Mouse (Mus musculus) midbrain, embryonic 14.5 days (tissue): ENCODE data around the gene Zdhhc22. TPM values are rescaled to one million over a fixed set of nuclear protein-coding genes. Genes with fewer than 3 reads are reported as not detected.

Source experiments
- ATAC-seq: fragments of 200-750 bp; cut with Nextera tagmentation; 2 replicates; pipeline ENCODE4 v1.8.0; 2017; ENCODE audit warnings: moderate number of reproducible peaks, moderate library complexity; ENCODE audit not compliant: low FRiP score, low TSS enrichment
- DNase-seq: peaks from one replicate; pipeline ENCODE4 v3.0.0-alpha.2; 2015
- H3K27ac ChIP-seq: fragments of 300-500 bp; sonication (generic); replicated peaks from 2 replicates; pipeline ENCODE4 v1.5.1; 2014; ENCODE audit warnings: mild to moderate bottlenecking, low read depth, low read length, moderate library complexity
- H3K27me3 ChIP-seq: fragments of 300-500 bp; sonication (generic); 2 replicates; pipeline ENCODE4 v1.6.1; 2014; ENCODE audit warnings: low read length, control low read depth, mixed read lengths; ENCODE audit not compliant: control insufficient read depth, insufficient read depth
- H3K36me3 ChIP-seq: fragments of 300-500 bp; sonication (generic); 2 replicates; pipeline ENCODE4 v1.6.1; 2014; ENCODE audit warnings: low read length, control low read depth; ENCODE audit not compliant: control insufficient read depth, insufficient read depth
- H3K4me1 ChIP-seq: fragments of 300-500 bp; sonication (generic); 2 replicates; pipeline ENCODE4 v1.6.1; 2014; ENCODE audit warnings: mild to moderate bottlenecking, antibody characterized with exemption, low read length, control low read depth; ENCODE audit not compliant: control insufficient read depth, insufficient read depth
- H3K4me2 ChIP-seq: fragments of 300-500 bp; sonication (generic); 2 replicates; pipeline ENCODE4 v1.6.1; 2014; ENCODE audit warnings: mild to moderate bottlenecking, low read length, moderate library complexity
- H3K4me3 ChIP-seq: fragments of 300-500 bp; sonication (generic); replicated peaks from 2 replicates; pipeline ENCODE4 v1.5.1; 2014; ENCODE audit warnings: low read depth, low read length
- H3K9ac ChIP-seq: fragments of 300-500 bp; sonication (generic); replicated peaks from 2 replicates; pipeline ENCODE4 v1.6.1; 2014; ENCODE audit warnings: mild to moderate bottlenecking, low read length, moderate library complexity
- H3K9me3 ChIP-seq: fragments of 300-500 bp; sonication (generic); 2 replicates; pipeline ENCODE4 v1.6.1; 2016; ENCODE audit warnings: low read length, control low read depth, mixed read lengths; ENCODE audit not compliant: control insufficient read depth
- WGBS: fragments of 180-500 bp; shearing (Covaris S2); extraction: QIAGEN DNeasy Blood & Tissue Kit; methylation state at CpG from one replicate; pipeline ENCODE4 v1.1.7; 2014; 5-methylcytosine and 5-hydroxymethylcytosine counted together
- polyA plus RNA-seq: library from polyadenylated mRNA; unstranded; fragments of >200 nt; fragmentation: Nextera tagmentation; extraction: Ambion mirVana; gene quantifications from 2 replicates; pipeline ENCODE4 v1.2.1, GENCODE M21; 2014

Gene Zdhhc22
- polyA plus RNA-seq, 1 experiment from 2014 or later = 10.7 TPM

- H3K4me3 ChIP-seq = peak overlapping the region; percentile 21
- H3K9ac ChIP-seq = peak overlapping the region; percentile 46
- H3K27ac ChIP-seq = peak overlapping the region; percentile 72
- peak overlapping the region; percentile 56 for H3K4me2 ChIP-seq
- H3K9me3 ChIP-seq = no peaks in the 10 kb centered on the region
- H3K4me1 ChIP-seq = peaks cover 24% of the 10 kb centered on the region
- 6% methylated on average over 40 of the region's 40 CpGs for WGBS
- H3K36me3 ChIP-seq = no peaks in the 10 kb centered on the region
- peak; percentile 70 for ATAC-seq
- no peaks in the 10 kb centered on the region for H3K27me3 ChIP-seq
- peak; percentile 76 for DNase-seq
Observed at GRCm38 (mm10) chr12:86974387-86975288, 15.6 kb downstream of the Zdhhc22 start.

GRCm38 (mm10) chr12:86973706-86974105 is 16.5 kb downstream of the Zdhhc22 start:
- Histone ChIP-seq H3K4me2 (no peak overlapping the region), H3K27ac (peak overlapping the region; percentile 72; the same call in 1 of the 2 replicates), H3K9me3 (no peaks in the 10 kb centered on the region), H3K9ac (no peak overlapping the region), H3K36me3 (no peaks in the 10 kb centered on the region), H3K4me1 (peaks cover 24% of the 10 kb centered on the region), H3K4me3 (no peak overlapping the region), H3K27me3 (no peaks in the 10 kb centered on the region)
- DNase-seq (no peak), ATAC-seq (no peak)
- WGBS = 28% methylated on average over 8 of the region's 8 CpGs

GRCm38 (mm10) chr12:86973216-86973615 is 17.0 kb downstream of the Zdhhc22 start:
- Histone ChIP-seq H3K4me3 (no peak overlapping the region), H3K4me1 (peaks cover 24% of the 10 kb centered on the region), H3K27me3 (no peaks in the 10 kb centered on the region), H3K36me3 (no peaks in the 10 kb centered on the region), H3K4me2 (no peak overlapping the region), H3K27ac (no peak overlapping the region), H3K9me3 (no peaks in the 10 kb centered on the region), H3K9ac (no peak overlapping the region)
- 36% methylated on average over 7 of the region's 7 CpGs for WGBS
- DNase-seq (peak; percentile 77), ATAC-seq (peak; percentile 15; the same call in 1 of the 2 replicates)

GRCm38 (mm10) chr12:86971089-86971488 is 19.1 kb downstream of the Zdhhc22 start:
- no peaks in the 10 kb centered on the region for H3K9me3 ChIP-seq
- no peak overlapping the region for H3K4me3 ChIP-seq
- no peak overlapping the region for H3K27ac ChIP-seq
- no peak overlapping the region for H3K9ac ChIP-seq
- no peaks in the 10 kb centered on the region for H3K36me3 ChIP-seq
- DNase-seq = no peak
- ATAC-seq = no peak
- WGBS = 93% methylated on average over 7 of the region's 7 CpGs
- no peak overlapping the region for H3K4me2 ChIP-seq
- H3K27me3 ChIP-seq = no peaks in the 10 kb centered on the region
- H3K4me1 ChIP-seq = peaks cover 24% of the 10 kb centered on the region

- Histone ChIP-seq H3K9ac (no peak overlapping the region), H3K36me3 (peaks cover 13% of the 10 kb centered on the region), H3K4me1 (peaks cover 13% of the 10 kb centered on the region), H3K4me2 (no peak overlapping the region), H3K27ac (no peak overlapping the region), H3K9me3 (no peaks in the 10 kb centered on the region), H3K4me3 (no peak overlapping the region), H3K27me3 (no peaks in the 10 kb centered on the region)
- DNase-seq (no peak), ATAC-seq (no peak)
- WGBS = 63% methylated on average over 3 of the region's 3 CpGs
Observed at GRCm38 (mm10) chr12:86969220-86969601, 21.0 kb downstream of the Zdhhc22 start.

GRCm38 (mm10) chr12:86968468-86969219 is 21.6 kb downstream of the Zdhhc22 start:
- Histone ChIP-seq H3K4me1 (peaks cover 9% of the 10 kb centered on the region), H3K27ac (0 out of 2 replicates have a peak overlapping the region, but pooled peaks have one; percentile 21), H3K4me2 (no peak overlapping the region), H3K9me3 (no peaks in the 10 kb centered on the region), H3K36me3 (peaks cover 16% of the 10 kb centered on the region), H3K4me3 (no peak overlapping the region), H3K27me3 (no peaks in the 10 kb centered on the region), H3K9ac (no peak overlapping the region)
- ATAC-seq = no peak
- no peak for DNase-seq
- 62% methylated on average over 13 of the region's 13 CpGs for WGBS

GRCm38 (mm10) chr12:86965237-86965799 is 24.9 kb downstream of the Zdhhc22 start:
- Histone ChIP-seq H3K27me3 (no peaks in the 10 kb centered on the region), H3K4me1 (no peaks in the 10 kb centered on the region), H3K4me3 (no peak overlapping the region), H3K9me3 (no peaks in the 10 kb centered on the region), H3K36me3 (peaks cover 50% of the 10 kb centered on the region), H3K4me2 (no peak overlapping the region), H3K9ac (no peak overlapping the region), H3K27ac (no peak overlapping the region)
- no peak for DNase-seq
- WGBS = 95% methylated on average over 4 of the region's 4 CpGs
- ATAC-seq = no peak

- DNase-seq = no peak
- no peaks in the 10 kb centered on the region for H3K27me3 ChIP-seq
- no peak overlapping the region for H3K4me2 ChIP-seq
- no peak overlapping the region for H3K9ac ChIP-seq
- WGBS = 92% methylated on average over 16 of the region's 16 CpGs
- H3K9me3 ChIP-seq = no peaks in the 10 kb centered on the region
- peaks cover 58% of the 10 kb centered on the region for H3K36me3 ChIP-seq
- H3K4me3 ChIP-seq = no peak overlapping the region
- H3K4me1 ChIP-seq = no peaks in the 10 kb centered on the region
- ATAC-seq = no peak
- H3K27ac ChIP-seq = no peak overlapping the region
Observed at GRCm38 (mm10) chr12:86964278-86965057, 25.8 kb downstream of the Zdhhc22 start.
